Mouse (Mus musculus) embryonic facial prominence, embryonic 11.5 days (tissue): ENCODE data around the gene Krtap5-1. TPM values are rescaled to one million over a fixed set of nuclear protein-coding genes. Genes with fewer than 3 reads are reported as not detected.
"Not testable (repeated sequence)": the region's sequence is repeated elsewhere in the genome, so short reads cannot be mapped to it uniquely, and the experiment has no call there.

Experiments
- ATAC-seq: fragments of 200-750 bp; cut with Nextera tagmentation; replicated peaks from 2 replicates; pipeline ENCODE4 v1.8.0; 2017; ENCODE audit warnings: low read depth; ENCODE audit not compliant: insufficient number of reproducible peaks, low FRiP score, low TSS enrichment
- DNase-seq: peaks from one replicate; pipeline ENCODE4 v3.0.0-alpha.2; 2015; ENCODE audit warnings: low spot score
- H3K27ac ChIP-seq: fragments of 300-500 bp; sonication (generic); replicated peaks from 2 replicates; pipeline ENCODE4 v1.5.1; 2014; ENCODE audit warnings: mild to moderate bottlenecking, low read depth, low read length, control low read depth
- H3K27me3 ChIP-seq: fragments of 300-500 bp; sonication (generic); 2 replicates; pipeline ENCODE4 v1.6.1; 2014; ENCODE audit warnings: mild to moderate bottlenecking, low read length, moderate library complexity, mixed read lengths; ENCODE audit not compliant: control insufficient read depth, insufficient read depth
- H3K36me3 ChIP-seq: fragments of 300-500 bp; sonication (generic); replicated peaks from 2 replicates; pipeline ENCODE4 v1.6.1; 2014; ENCODE audit warnings: low read depth, mild to moderate bottlenecking, low read length, moderate library complexity, mixed read lengths; ENCODE audit not compliant: control insufficient read depth, insufficient read depth
- H3K4me1 ChIP-seq: fragments of 300-500 bp; sonication (generic); 2 replicates; pipeline ENCODE4 v1.6.1; 2014; ENCODE audit warnings: low read length, mixed read lengths; ENCODE audit not compliant: control insufficient read depth, insufficient read depth
- H3K4me2 ChIP-seq: fragments of 300-500 bp; sonication (generic); 2 replicates; pipeline ENCODE4 v1.6.1; 2014; ENCODE audit warnings: low read depth, mild to moderate bottlenecking, control low read depth, low read length, moderate library complexity
- H3K4me3 ChIP-seq: fragments of 300-500 bp; sonication (generic); 2 replicates; pipeline ENCODE4 v1.5.1; 2014; ENCODE audit warnings: low read depth, low read length, control low read depth
- H3K9ac ChIP-seq: fragments of 300-500 bp; sonication (generic); replicated peaks from 2 replicates; pipeline ENCODE4 v1.6.1; 2014; ENCODE audit warnings: mild to moderate bottlenecking, control low read depth, low read length
- H3K9me3 ChIP-seq: fragments of 300-500 bp; sonication (generic); replicated peaks from 2 replicates; pipeline ENCODE4 v1.6.1; 2016; ENCODE audit warnings: mild to moderate bottlenecking, low read length, inconsistent platforms, mixed read lengths; ENCODE audit not compliant: control insufficient read depth
- WGBS: fragments of 180-500 bp; shearing (Covaris S2); extraction: QIAGEN DNeasy Blood & Tissue Kit; methylation state at CpG from one replicate; pipeline ENCODE4 v1.1.7; 2014; 5-methylcytosine and 5-hydroxymethylcytosine counted together
- polyA plus RNA-seq: library from polyadenylated mRNA; unstranded; fragments of >200 nt; fragmentation: Nextera tagmentation; extraction: Ambion mirVana; gene quantifications from 2 replicates; pipeline ENCODE4 v1.2.1, GENCODE M21; 2014

Gene Krtap5-1
- polyA plus RNA-seq, 1 experiment from 2014 or later: not detected

- not testable (repeated sequence) for H3K9me3 ChIP-seq, H3K27ac ChIP-seq, H3K4me1 ChIP-seq, H3K27me3 ChIP-seq, H3K4me2 ChIP-seq, ATAC-seq, H3K36me3 ChIP-seq, H3K4me3 ChIP-seq, H3K9ac ChIP-seq
- peak; percentile 77 for DNase-seq
- 0% methylated on average over 3 of the region's 3 CpGs for WGBS
Observed at GRCm38 (mm10) chr7:142278183-142278582, 18.7 kb downstream of the Krtap5-1 start.

GRCm38 (mm10) chr7:142274263-142274662 lies 22.7 kb downstream of the Krtap5-1 start, which contains the start of gene Gm4559:
Gm4559 (minus strand) TSS chr7:142274363.
- H3K36me3 ChIP-seq, H3K9me3 ChIP-seq, ATAC-seq, DNase-seq, H3K4me3 ChIP-seq, H3K27me3 ChIP-seq, H3K4me2 ChIP-seq, H3K27ac ChIP-seq, H3K9ac ChIP-seq, H3K4me1 ChIP-seq: not testable (repeated sequence)

- H3K4me3 ChIP-seq, ATAC-seq, H3K4me1 ChIP-seq, H3K9ac ChIP-seq, H3K4me2 ChIP-seq, DNase-seq, H3K36me3 ChIP-seq, H3K27ac ChIP-seq, H3K9me3 ChIP-seq, H3K27me3 ChIP-seq: not testable (repeated sequence)
- WGBS: 57% methylated on average over 1 of the region's 1 CpGs
Observed at GRCm38 (mm10) chr7:142258254-142258653, 38.7 kb downstream of the Krtap5-1 start, which contains the start of gene Gm2431. Gm2431 (minus strand) TSS chr7:142258354.

GRCm38 (mm10) chr7:142255517-142255916 lies 41.4 kb downstream of the Krtap5-1 start:
- ATAC-seq (no peak), DNase-seq (peak; percentile 69)
- Histone ChIP-seq H3K36me3 (no peaks in the 10 kb centered on the region), H3K27me3 (no peaks in the 10 kb centered on the region), H3K4me2 (no peak overlapping the region), H3K27ac (no peak overlapping the region), H3K4me3 (no peak overlapping the region), H3K4me1 (no peaks in the 10 kb centered on the region), H3K9me3 (no peaks in the 10 kb centered on the region), H3K9ac (no peak overlapping the region)
- 2% methylated on average over 2 of the region's 2 CpGs for WGBS

GRCm38 (mm10) chr7:142249824-142250223 lies 47.1 kb downstream of the Krtap5-1 start:
- 0% methylated on average over 1 of the region's 1 CpGs for WGBS
- peak; percentile 67 for DNase-seq
- no peak overlapping the region for H3K4me3 ChIP-seq
- H3K4me2 ChIP-seq: no peak overlapping the region
- no peaks in the 10 kb centered on the region for H3K4me1 ChIP-seq
- no peaks in the 10 kb centered on the region for H3K9me3 ChIP-seq
- H3K36me3 ChIP-seq: no peaks in the 10 kb centered on the region
- no peak overlapping the region for H3K27ac ChIP-seq
- no peak for ATAC-seq
- no peaks in the 10 kb centered on the region for H3K27me3 ChIP-seq
- H3K9ac ChIP-seq: no peak overlapping the region

Other genes with a start within 250 kb of the Krtap5-1 start
- 60.2 and 62.9 TPM in 2 replicates for gene Mob2, start 236.1 kb downstream of the Krtap5-1 start, polyA plus RNA-seq
- 3.6 and 4.2 TPM in 2 replicates for gene Dusp8, start 201.3 kb downstream of the Krtap5-1 start, polyA plus RNA-seq
- not detected in 2 replicates for gene Gm45618, start 176.4 kb downstream of the Krtap5-1 start, polyA plus RNA-seq
- not detected in 2 replicates for gene Gm39115, start 161.1 kb downstream of the Krtap5-1 start, polyA plus RNA-seq
- gene Gm45337, start 152.5 kb downstream of the Krtap5-1 start, polyA plus RNA-seq: not detected in 2 replicates
- not detected in 2 replicates for gene Gm29735, start 140.0 kb downstream of the Krtap5-1 start, polyA plus RNA-seq
- gene Gm4553, start 131.4 kb downstream of the Krtap5-1 start, polyA plus RNA-seq: not detected in 2 replicates
- gene Krtap5-2, start 121.1 kb downstream of the Krtap5-1 start, polyA plus RNA-seq: not detected in 2 replicates
- gene Gm10153, start 106.7 kb downstream of the Krtap5-1 start, polyA plus RNA-seq: not detected in 2 replicates
- not detected in 2 replicates for gene Krtap5-3, start 95.8 kb downstream of the Krtap5-1 start, polyA plus RNA-seq
- gene Gm7579, start 85.3 kb downstream of the Krtap5-1 start, polyA plus RNA-seq: not detected in 2 replicates
- not detected in 2 replicates for gene Krtap5-5, start 67.1 kb downstream of the Krtap5-1 start, polyA plus RNA-seq
- gene Gm40460, start 56.0 kb downstream of the Krtap5-1 start, polyA plus RNA-seq: not detected in 2 replicates
- gene Gm2431, start 38.8 kb downstream of the Krtap5-1 start, polyA plus RNA-seq: not detected in 2 replicates
- not detected in 2 replicates for gene Gm4559, start 22.8 kb downstream of the Krtap5-1 start, polyA plus RNA-seq
- 0.20 TPM in 1 of 2 replicates, not detected in the other for gene Krtap5-4, start 6.4 kb upstream of the Krtap5-1 start, polyA plus RNA-seq
- gene Ifitm10, start 76.6 kb upstream of the Krtap5-1 start, polyA plus RNA-seq: 0.97 and 1.9 TPM in 2 replicates
- 2.0 TPM in 1 of 2 replicates, not detected in the other for gene Gm49369, start 85.5 kb upstream of the Krtap5-1 start, polyA plus RNA-seq
- 163 and 197 TPM in 2 replicates for gene Ctsd, start 90.9 kb upstream of the Krtap5-1 start, polyA plus RNA-seq
- gene Syt8, start 137.7 kb upstream of the Krtap5-1 start, polyA plus RNA-seq: 0.52 TPM in 1 of 2 replicates, not detected in the other
- 1.4 and 2.7 TPM in 2 replicates for gene Tnni2, start 144.7 kb upstream of the Krtap5-1 start, polyA plus RNA-seq
- gene Lsp1, start 163.7 kb upstream of the Krtap5-1 start, polyA plus RNA-seq: 23.3 and 23.7 TPM in 2 replicates
- 1.5 and 2.8 TPM in 2 replicates for gene Tnnt3, start 201.7 kb upstream of the Krtap5-1 start, polyA plus RNA-seq
- gene Mrpl23, start 235.6 kb upstream of the Krtap5-1 start, polyA plus RNA-seq: 16.4 and 17.2 TPM in 2 replicates